Mouse (Mus musculus): ENCODE data around the gene Syngr2. TPM values are rescaled to one million over a fixed set of nuclear protein-coding genes. Genes with fewer than 3 reads are reported as not detected.
A peak's percentile ranks its signal among the peaks of the same experiment; 100 is the strongest.

The Syngr2 gene
- polyA plus RNA-seq, 1 experiment: 68.6 TPM

DNA sequence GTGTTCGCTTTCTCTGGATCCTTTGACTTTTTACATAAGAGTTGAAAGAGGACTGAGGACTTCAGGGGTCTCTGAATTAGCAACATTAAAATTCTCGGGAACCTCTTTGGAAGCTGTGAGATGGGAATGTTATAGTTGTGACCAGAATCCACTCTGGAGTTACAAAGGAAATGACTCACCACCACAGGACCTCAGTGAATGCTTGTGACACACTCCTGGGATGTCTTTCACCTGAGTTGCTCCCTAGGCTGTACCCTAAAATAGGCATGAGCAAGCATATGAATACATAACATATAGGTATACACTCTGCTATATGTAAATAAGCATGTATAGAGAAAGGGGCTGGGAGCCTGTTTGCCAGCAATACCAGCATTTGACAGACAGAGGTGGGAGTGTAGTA is 34.0 kb downstream of the Syngr2 start:
- Histone ChIP-seq H3K4me3 (ENCODE audit: insufficient read depth, low read length) (no peak overlapping the region), H3K4me1 (ENCODE audit: control insufficient read depth, insufficient read depth, low read length) (peaks cover 4% of the 10 kb centered on the region; the same call in 1 of the 2 replicates), H3K27ac (ENCODE audit: insufficient read depth, low read length) (peak overlapping the region; percentile 91)
- no peak for TF ChIP-seq CTCF (IDR thresholded peaks at IDR 0.05; ENCODE audit: borderline replicate concordance, insufficient read depth, low read length)
- no peak for TF ChIP-seq POLR2A (IDR thresholded peaks at IDR 0.05; ENCODE audit: low read depth, low read length)

DNA sequence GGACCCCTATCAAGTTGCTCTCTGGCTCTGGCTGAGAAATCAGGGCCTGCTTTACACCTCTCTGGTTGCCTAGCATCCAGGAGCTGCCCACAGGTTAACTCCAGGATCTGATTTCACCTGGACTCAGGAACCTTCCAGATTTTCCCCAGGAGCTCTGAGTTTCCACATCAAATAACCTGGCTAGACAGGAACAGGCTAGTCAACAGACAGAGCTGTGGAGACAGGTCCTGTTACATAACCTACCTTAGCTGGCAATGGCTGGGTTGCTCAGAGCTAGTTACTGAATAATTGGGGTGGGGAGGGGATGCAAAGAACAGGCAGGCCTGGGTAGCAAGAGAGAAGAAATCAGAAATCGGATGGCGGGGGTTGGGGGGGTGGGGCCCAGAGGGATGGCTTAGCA is 35.5 kb downstream of the Syngr2 start:
- Histone ChIP-seq H3K4me1 (ENCODE audit: control insufficient read depth, insufficient read depth, low read length) (peaks cover 4% of the 10 kb centered on the region; the same call in 1 of the 2 replicates), H3K27ac (ENCODE audit: insufficient read depth, low read length) (no peak overlapping the region)
- TF ChIP-seq CTCF (IDR thresholded peaks at IDR 0.05; ENCODE audit: borderline replicate concordance, insufficient read depth, low read length) (no peak), POLR2A (IDR thresholded peaks at IDR 0.05; ENCODE audit: low read depth, low read length) (no peak)

DNA sequence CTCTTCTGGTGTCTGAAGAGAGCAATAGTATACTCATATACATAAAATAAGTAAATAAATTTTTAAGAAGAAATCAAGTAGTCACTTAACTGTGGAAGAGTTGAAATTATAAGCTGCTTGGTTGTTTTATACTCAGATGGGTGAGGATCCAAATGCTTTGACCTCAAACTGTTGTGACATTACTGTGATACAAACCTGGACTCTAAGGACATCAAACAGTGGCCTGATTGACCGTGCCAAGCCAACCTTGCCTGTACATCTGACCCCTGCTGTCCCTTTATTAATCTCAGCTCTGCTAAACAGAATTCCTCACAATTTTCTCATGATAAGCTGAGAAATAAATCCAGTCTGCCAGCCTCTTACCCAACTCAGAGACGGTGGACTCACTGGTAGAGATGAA is 36.2 kb downstream of the Syngr2 start:
- Histone ChIP-seq H3K4me1 (ENCODE audit: control insufficient read depth, insufficient read depth, low read length) (peaks cover 8% of the 10 kb centered on the region; the same call in 1 of the 2 replicates), H3K27ac (ENCODE audit: insufficient read depth, low read length) (no peak overlapping the region), H3K4me3 (ENCODE audit: insufficient read depth, low read length) (no peak overlapping the region)
- TF ChIP-seq POLR2A (IDR thresholded peaks at IDR 0.05; ENCODE audit: low read depth, low read length) (no peak), CTCF (IDR thresholded peaks at IDR 0.05; ENCODE audit: borderline replicate concordance, insufficient read depth, low read length) (no peak)

More for the DNA sequence above, 35.5 kb downstream of the Syngr2 start:
- no peak overlapping the region for H3K4me3 ChIP-seq (ENCODE audit: insufficient read depth, low read length)

DNA sequence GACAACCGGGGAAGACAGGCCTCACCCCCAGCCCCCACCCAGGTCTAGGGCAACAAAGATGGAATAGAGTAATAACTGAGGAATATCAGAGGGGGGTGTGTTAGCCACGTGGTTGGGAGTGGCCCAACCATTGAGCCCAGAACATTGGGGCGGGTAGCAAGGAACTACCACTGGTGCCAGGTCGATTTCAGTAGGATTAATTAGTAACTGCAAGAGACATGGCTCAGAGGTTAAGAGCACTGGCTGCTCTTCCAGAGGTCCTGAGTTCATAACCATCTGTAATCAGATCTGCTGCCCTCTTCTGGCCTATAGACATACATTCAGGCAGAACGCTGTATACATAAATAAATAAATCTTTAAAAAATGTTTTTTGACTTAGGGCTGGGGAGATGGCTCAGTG is 37.2 kb downstream of the Syngr2 start:
- TF ChIP-seq POLR2A (IDR thresholded peaks at IDR 0.05; ENCODE audit: low read depth, low read length) (no peak), CTCF (IDR thresholded peaks at IDR 0.05; ENCODE audit: borderline replicate concordance, insufficient read depth, low read length) (no peak)
- Histone ChIP-seq H3K4me3 (ENCODE audit: insufficient read depth, low read length) (no peak overlapping the region), H3K4me1 (ENCODE audit: control insufficient read depth, insufficient read depth, low read length) (peaks cover 8% of the 10 kb centered on the region; the same call in 1 of the 2 replicates), H3K27ac (ENCODE audit: insufficient read depth, low read length) (no peak overlapping the region)

DNA sequence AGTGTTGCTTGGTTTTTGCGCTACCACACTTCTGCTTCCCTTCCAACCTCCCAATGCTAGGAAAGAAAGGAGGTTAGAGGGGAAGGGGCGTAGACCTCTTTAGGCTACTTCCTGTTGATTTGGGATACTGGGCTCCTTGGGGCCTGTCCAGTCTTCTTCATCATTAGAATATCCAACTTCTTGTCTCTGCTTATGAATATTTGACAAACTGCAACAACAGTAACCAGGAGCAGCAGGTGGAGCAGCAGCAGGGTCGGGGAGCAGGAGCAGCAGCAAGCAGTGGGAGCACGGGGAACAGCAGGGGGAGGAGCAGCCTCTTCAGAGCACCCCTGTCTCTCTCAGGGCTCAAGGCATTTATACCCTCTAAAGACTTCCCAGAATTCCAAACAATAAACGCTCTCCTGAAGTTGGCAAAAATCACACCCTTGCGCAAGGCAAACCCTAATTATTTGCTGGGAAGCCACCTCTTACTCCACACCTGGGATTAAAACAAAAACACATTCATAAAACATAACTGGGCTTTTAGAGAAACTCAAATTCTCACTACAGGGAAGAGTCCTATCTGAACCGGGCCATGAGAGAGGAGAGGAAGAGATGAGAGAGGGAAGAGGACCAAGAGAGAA is 38.2 kb downstream of the Syngr2 start:
- Histone ChIP-seq H3K27ac (ENCODE audit: insufficient read depth, low read length) (peak overlapping the region; percentile 82), H3K4me1 (ENCODE audit: control insufficient read depth, insufficient read depth, low read length) (peaks cover 8% of the 10 kb centered on the region; the same call in 1 of the 2 replicates), H3K4me3 (ENCODE audit: insufficient read depth, low read length) (peak overlapping the region; percentile 59)
- no peak; the same call in 1 of the 2 replicates for TF ChIP-seq POLR2A (IDR thresholded peaks at IDR 0.05; ENCODE audit: low read depth, low read length)
- no peak for TF ChIP-seq CTCF (IDR thresholded peaks at IDR 0.05; ENCODE audit: borderline replicate concordance, insufficient read depth, low read length)

DNA sequence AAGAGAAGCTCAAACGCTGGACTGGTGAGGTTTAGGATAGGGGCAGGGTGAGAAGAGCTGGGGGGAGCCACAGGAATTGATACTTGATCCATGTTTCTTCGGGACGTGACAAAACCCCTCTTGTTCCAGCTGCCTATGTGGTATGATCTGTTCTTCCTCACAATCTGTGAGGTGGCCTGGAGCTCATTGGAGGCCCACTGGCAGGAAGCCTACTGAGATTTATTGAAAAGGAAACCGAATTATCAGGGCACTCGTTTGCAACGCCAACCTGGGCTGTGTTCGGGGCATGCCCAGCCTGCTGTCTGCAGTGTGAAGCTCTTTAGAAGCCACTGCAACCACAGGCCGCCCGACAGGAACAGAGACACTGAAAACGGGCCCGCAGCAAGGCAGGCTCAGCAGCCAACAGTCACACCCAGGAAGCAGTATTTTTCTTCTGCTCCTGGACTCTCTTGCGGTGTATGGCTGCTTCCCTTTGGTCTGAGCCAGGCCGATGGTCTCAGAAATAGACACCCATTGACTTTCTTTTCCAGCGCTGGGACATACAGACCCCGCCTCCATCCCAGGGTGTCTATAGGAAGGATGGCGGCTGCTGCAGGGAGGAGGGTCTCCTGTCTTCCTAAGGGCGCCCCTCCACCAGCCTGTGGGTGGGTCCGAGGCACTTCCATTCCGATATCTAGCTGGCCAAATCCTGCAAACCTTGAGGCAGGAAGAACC is 39.0 kb downstream of the Syngr2 start:
- TF ChIP-seq CTCF (IDR thresholded peaks at IDR 0.05; ENCODE audit: borderline replicate concordance, insufficient read depth, low read length) (no peak), POLR2A (IDR thresholded peaks at IDR 0.05; ENCODE audit: low read depth, low read length) (peak; percentile 47)
- H3K4me3 ChIP-seq (ENCODE audit: insufficient read depth, low read length): peak overlapping the region; percentile 59

DNA sequence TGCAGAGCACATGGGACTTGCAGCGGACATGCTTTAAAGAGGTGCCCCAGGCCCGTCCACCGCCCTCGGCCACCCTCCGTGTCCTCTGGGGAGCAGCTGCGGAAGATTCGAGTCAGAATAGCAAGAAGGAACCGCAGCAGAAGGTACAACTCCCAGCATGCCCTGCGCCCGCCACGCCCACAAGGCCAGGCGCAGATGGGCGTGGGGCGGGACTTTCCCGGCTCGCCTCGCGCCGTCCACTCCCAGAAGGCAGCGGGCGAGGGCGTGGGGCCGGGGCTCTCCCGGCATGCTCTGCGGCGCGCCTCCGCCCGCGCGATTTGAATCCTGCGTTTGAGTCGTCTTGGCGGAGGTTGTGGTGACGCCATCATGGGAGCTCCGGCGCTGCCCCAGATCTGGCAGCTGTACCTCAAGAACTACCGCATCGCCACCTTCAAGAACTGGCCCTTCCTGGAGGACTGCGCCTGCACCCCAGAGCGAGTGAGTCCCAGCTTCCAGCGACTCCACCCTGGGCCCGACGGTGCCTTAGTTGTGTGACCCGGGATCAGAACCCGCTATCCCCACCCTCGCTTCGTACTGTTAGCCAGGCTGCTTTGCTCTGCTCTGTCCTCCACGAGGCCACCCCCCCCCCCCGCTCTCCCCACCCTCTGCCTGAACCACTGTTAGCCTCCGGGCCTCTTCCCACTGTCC is 39.7 kb downstream of the Syngr2 start, which contains the start of gene Birc5:
Gene Birc5, plus strand, starts transcription at position 267 of the 687 bp plus-strand sequence.
- H3K4me1 ChIP-seq (ENCODE audit: control insufficient read depth, insufficient read depth, low read length): peaks cover 4% of the 10 kb centered on the region; the same call in 1 of the 2 replicates
- H3K4me3 ChIP-seq (ENCODE audit: insufficient read depth, low read length): peak within 1 kb of the TSS; percentile 79
- H3K27ac ChIP-seq (ENCODE audit: insufficient read depth, low read length): peak within 1 kb of the TSS; percentile 82
- no peak for TF ChIP-seq CTCF (IDR thresholded peaks at IDR 0.05; ENCODE audit: borderline replicate concordance, insufficient read depth, low read length)
- peak; percentile 94 for TF ChIP-seq POLR2A (IDR thresholded peaks at IDR 0.05; ENCODE audit: low read depth, low read length)

More for the DNA sequence above, 39.0 kb downstream of the Syngr2 start:
- H3K4me1 ChIP-seq (ENCODE audit: control insufficient read depth, insufficient read depth, low read length): peaks cover 4% of the 10 kb centered on the region; the same call in 1 of the 2 replicates
- peak overlapping the region; percentile 82 for H3K27ac ChIP-seq (ENCODE audit: insufficient read depth, low read length)

DNA sequence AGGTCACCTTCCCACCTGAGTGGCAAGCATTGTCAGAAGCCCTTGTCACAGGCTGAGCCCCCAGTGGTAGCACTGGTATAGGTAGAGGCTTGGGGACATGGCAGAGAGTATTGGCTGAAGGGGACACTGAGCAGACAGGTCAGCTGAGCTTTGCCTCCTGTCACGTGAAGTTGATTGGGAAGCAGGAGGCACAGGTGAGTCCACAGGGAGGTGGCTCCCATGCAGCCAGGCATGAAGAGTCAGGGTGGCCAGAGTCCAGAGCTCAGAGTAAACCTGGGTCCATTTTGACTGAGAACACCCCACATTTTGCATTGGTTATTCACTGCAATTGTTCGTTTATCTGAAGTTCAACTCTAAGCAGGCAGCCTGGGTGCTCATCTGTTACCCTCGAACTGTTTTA is 43.4 kb downstream of the Syngr2 start:
- Histone ChIP-seq H3K4me1 (ENCODE audit: control insufficient read depth, insufficient read depth, low read length) (0 out of 2 replicates have a peak, but pooled peaks cover 4% of the 10 kb centered on the region), H3K27ac (ENCODE audit: insufficient read depth, low read length) (no peak overlapping the region), H3K4me3 (ENCODE audit: insufficient read depth, low read length) (no peak overlapping the region)
- TF ChIP-seq POLR2A (IDR thresholded peaks at IDR 0.05; ENCODE audit: low read depth, low read length) (no peak), CTCF (IDR thresholded peaks at IDR 0.05; ENCODE audit: borderline replicate concordance, insufficient read depth, low read length) (no peak)

DNA sequence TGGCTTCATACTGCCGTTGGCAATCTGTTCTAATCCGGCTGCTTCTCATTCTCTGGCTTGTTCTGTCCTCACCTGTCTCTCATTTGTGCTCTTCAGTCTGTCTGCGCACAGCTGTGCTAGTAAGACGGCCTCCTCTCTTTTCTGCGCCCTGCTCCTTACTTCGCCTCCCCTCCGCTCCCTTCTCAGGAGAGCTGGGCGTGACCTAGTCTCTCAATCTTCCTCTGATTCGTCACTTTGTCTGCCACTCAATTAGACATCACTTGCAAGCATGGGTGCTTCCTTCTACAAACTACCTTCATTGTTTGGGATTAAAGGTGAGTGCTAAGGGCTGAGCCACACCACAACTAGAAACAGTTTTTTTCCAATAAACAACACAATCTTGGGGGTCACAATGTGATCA is 44.8 kb downstream of the Syngr2 start:
- Histone ChIP-seq H3K4me1 (ENCODE audit: control insufficient read depth, insufficient read depth, low read length) (0 out of 2 replicates have a peak, but pooled peaks cover 4% of the 10 kb centered on the region), H3K27ac (ENCODE audit: insufficient read depth, low read length) (no peak overlapping the region), H3K4me3 (ENCODE audit: insufficient read depth, low read length) (no peak overlapping the region)
- TF ChIP-seq POLR2A (IDR thresholded peaks at IDR 0.05; ENCODE audit: low read depth, low read length) (no peak), CTCF (IDR thresholded peaks at IDR 0.05; ENCODE audit: borderline replicate concordance, insufficient read depth, low read length) (no peak)
